Mouse (Mus musculus) heart, adult 9 months (tissue): Measurements from ENCODE around the gene Trim41.

Experiments used
- DNase-seq, 2 experiments: peaks; one replicate each; pipeline ENCODE4 v3.0.0; 2022; ENCODE audit warnings: low spot score in 2 of 2

The Trim41 gene

DNA sequence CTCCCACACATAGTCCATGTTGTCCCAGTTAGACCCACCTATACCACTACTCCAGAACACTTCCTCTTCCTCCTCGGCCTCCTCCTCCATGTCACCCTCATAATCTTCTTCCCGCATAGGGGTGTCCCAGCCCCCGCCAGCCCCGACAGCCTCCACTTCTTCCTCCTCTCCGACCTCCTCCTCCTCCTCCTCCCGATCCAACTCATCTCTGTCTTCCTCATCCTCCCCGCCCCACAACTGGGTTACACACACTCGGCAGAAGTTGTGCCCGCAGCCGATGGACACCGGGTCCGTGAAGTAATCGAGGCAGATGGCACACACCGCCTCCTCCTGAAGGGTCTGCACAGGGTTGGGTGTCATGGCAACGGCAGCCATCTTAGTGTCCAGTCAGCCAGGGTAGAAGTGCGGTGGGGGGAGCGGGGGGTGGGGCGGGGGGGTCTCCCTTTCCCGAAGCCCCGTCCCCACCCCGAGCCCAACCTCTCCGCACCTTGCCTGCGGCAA lies 822 bp downstream of the Trim41 start:
- DNase-seq, result peak; percentile 32 to 57

GRCm38 (mm10) chr11:48815851-48816250 lies 1.3 kb downstream of the Trim41 start:
- peak in 1 of 2 experiments; percentile 39 for DNase-seq

GRCm38 (mm10) chr11:48813782-48814181 lies 3.4 kb downstream of the Trim41 start:
- DNase-seq, result no peak

- DNase-seq, result no peak
These were observed 7.0 kb downstream of the Trim41 start for GRCm38 (mm10) chr11:48810142-48810541.

DNA sequence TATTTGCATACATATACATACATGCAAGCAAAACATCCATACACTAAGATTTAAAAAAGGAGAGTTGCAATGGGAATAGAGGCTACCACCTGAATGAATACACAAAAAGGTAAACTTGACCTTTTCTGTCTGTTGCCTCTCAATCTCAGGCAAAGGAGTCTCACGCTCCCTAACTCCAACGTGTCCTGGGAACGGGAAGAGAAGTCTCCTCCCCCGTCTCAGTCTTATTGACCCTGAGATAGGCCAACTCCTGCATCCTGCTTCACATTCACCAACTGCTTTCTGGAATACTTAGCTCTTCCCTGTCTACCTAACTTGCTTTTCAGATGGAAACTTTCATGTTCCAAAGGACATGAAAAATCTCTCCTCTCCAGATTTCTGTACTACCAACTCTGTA lies 7.7 kb downstream of the Trim41 start:
- DNase-seq, result no peak

DNA sequence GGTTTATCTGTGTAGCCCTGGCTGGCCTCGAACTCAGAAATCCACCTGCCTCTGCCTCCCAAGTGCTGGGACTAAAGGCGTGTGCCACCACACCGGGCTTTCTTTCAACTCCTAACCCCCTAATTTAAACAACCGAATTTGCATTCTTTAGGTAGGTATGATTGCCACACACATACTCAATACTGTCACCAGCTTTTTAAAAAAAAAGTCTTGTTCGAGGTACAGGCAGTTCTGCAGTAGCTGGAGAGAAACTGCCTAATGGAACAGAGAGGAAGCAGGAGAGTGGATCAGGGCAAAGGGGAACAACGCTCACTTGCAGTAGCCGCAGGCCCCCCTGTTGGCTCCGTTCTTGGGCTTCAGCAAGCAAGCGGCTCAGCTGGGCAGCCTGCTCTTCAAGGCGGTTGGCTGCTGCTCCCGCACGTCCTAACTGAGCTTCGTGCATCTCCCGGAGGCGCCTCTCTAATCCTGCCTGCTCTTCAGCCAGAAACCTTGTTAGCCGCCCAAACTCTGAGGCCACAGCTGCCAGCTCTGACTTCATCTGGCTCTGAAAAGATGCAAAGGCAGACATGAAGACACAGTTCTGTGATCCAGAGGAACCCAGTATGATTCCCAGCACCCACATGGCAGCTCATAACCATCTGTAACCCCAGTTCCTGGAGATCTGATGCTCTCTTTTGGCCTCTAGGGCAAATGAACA lies 8.3 kb downstream of the Trim41 start:
- DNase-seq, result peak in 1 of 2 experiments; percentile 40

DNA sequence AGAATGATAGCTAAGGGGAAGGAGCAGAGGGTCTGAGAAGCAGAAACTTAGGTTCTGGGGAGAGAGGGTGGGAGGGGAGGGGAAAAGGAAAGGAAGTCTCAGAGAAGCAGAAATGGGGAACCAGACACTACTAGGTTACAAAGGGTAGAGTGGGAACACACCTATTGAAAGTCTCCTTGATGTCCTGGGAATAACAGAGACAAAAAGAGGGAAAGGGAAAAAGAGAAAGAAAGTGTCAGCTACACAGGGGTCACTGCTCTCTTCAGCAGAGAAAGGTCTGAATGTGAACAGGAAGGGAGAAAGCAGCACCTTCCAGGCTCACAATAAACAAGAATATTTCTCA lies 8.9 kb downstream of the Trim41 start:
- no peak for DNase-seq

DNA sequence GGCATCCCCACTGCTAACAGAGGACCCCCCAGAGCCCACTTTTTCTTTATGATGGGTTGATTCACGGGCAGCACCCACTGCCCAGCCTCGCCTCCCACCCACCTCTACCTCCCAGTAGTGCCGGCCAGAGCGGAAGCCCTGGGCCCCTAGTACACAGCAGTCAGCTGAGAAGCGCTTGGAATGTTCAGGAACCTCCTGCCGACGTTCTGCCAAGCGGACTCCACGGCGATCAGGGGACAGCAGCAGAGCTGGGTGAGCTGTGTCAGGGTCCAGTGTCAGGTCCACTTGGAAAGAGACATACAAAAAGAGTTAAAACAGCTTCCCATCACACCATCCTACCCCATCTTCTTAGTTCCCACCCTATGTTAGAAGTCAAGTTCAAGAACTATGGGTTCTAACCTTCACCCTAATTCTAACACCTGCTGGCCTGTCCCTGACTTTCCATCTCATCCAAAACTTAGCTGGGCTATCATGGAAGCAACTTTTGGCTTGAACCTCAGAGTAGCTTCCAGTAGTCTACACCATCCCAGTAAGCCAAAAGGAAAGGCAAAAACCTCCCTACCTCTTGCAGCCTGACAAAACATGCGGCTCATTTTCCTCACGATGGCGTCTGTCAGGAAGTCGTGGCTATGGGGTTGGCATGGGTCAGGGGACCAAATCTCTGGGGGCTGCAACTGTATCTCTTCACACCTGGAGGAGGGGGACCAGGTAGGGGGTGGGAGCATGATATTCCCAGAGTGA lies 9.4 kb downstream of the Trim41 start:
- no peak for DNase-seq

- DNase-seq, result no peak
These were observed 10.1 kb downstream of the Trim41 start for GRCm38 (mm10) chr11:48806856-48807562.

- DNase-seq, result no peak
These were observed 12.2 kb downstream of the Trim41 start for GRCm38 (mm10) chr11:48804922-48805321.

- DNase-seq, result no peak
These were observed 13.2 kb downstream of the Trim41 start for GRCm38 (mm10) chr11:48803988-48804387.

- DNase-seq, result no peak
These were observed 15.1 kb downstream of the Trim41 start for GRCm38 (mm10) chr11:48801831-48802772.

DNA sequence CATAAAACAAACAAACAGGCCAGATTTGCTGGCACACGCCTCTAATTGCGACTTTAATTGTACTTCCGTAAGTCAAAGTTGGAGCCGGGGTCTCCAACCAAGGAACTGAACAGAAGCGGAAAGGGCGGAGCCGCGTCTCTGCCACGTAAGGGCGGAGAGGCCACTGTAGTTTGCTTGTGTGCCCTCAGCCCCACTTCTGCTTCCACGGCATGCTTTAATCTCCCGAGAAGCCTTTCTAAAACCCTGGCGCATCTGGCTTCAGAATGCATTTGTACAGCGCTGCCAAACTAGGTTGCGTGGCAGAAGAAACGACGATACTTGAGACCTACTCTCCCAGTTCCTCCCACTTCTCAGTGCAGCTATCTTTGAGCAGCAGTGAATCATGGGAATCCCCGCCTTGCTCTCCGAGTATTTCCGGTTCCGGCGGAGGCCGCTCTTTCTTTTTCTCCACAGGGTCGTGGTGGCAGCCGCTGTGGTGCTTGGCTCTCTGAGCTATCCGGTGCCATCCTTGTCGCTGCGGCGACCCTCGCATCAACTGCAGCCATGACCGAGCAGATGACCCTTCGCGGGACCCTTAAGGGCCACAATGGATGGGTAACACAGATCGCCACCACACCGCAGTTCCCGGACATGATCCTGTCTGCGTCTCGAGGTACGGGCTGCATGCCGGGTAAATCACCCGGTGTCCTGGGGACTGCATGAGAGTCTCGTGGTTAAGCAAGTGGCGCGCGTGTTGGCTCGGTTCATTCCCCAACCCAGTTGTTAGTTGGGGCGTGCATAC lies 17.0 kb downstream of the Trim41 start, which contains the start of gene Rack1:
TSS of gene Rack1 (plus strand) at position 412 of the 781 bp plus-strand sequence.
- DNase-seq, result peak; percentile 91 to 93

DNA sequence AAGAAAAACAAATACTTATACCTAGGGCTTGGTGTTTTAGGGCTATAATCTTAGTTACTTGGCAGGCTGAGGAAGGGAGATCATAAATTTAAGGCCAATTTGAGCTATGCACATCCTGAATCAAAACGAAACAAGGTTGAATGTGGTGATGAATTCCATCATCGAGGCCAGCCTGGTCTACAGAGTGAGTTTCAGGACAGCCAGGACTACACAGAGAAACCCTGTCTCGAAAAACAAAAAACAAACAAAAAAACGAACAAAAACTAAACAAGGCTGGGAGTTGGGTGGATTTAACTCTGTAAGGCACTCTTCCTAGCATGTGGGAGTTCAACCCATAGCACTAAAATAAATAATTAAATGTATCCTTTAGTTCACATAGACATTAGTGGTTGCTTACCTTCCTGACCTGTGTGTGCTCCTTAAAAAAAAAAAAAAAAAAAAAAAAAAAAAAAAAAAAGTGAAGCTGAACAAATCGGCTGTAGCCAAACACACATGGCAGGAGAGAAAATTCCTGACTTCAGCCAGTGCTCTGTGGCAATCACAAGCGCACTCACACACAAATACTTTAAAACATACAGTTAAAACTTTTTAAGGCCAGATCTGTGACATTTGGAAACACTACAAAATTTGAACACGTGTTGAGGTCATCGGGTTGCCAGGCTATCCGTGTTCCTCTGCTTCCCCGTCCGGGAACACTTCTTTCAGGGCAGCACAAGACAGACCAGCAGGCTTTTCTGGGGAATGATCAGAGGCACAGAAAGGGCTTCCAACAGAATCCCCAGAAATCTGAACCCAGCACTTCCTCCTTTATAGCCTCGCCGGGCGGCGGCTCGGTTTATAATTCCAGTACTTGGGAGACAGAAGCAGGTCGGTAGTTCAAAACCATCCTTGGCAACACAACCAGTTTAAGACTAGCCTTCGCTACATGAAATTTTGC lies 17.9 kb downstream of the Trim41 start:
- no peak for DNase-seq

DNA sequence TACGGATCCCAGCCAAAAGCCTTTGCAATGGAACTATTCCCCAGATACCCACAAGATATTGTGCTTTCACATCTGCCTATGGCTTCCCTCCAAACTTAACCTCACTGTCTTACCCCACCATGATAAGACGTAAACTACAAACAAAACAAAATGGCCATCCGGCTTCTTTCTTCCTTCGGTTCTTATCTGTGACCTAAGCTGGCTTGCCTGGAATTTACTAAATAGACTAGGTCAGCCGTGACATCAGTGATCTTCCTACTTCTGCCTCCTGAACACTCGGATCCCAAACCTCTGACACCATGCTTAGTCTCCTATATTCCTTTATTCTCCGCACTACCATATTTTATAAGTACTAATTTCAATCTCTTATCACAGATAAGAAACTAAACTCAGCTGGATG lies 18.8 kb downstream of the Trim41 start:
- DNase-seq, result no peak

DNA sequence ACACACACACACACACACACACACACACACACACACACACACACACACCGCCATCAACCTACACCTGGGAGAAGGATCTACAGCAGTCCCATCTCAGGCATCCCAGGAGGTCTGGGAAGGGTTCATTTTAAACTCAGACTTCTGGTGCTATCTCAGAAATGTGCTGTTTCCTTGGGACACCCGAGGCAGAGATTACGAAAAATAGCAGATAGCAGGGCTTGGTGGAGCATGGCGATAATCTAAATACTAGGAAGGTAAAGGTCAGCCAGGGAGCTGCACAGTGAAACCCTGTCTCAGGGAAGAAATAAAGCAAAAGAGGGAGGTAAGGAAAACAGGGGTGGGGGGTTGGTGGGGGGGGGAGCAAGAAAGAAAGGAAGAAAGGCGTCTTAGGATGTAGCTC lies 19.9 kb downstream of the Trim41 start:
- no peak for DNase-seq

GRCm38 (mm10) chr11:48796290-48796689 lies 20.9 kb downstream of the Trim41 start:
- DNase-seq, result no peak

GRCm38 (mm10) chr11:48795221-48795620 lies 21.9 kb downstream of the Trim41 start:
- DNase-seq, result no peak

DNA sequence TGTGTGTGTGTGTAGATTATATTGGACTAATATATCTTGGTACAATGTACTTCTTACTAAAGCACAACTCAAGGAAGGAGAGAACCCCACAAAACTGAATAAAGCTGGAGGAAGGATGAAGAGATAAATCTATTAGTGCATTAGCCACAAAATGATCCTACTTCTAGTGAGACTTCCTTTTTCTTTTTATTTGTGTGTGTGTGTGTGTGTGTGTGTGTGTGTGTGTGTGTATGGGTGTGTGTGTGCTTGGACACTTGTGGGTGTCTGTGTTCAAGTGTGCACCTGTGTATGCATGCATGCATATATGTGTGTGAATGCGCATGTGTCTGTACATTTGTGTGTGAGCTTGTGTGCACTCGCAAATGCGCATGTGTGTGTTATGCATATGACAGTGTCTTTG lies 24.0 kb downstream of the Trim41 start:
- DNase-seq, result no peak
